Mouse (Mus musculus): Measurements from ENCODE around the gene Habp2. TPM values are rescaled to one million over a fixed set of nuclear protein-coding genes. Genes with fewer than 3 reads are reported as not detected.

The Habp2 gene
- total RNA-seq, 2 experiments from 2014 or later, result not detected

DNA sequence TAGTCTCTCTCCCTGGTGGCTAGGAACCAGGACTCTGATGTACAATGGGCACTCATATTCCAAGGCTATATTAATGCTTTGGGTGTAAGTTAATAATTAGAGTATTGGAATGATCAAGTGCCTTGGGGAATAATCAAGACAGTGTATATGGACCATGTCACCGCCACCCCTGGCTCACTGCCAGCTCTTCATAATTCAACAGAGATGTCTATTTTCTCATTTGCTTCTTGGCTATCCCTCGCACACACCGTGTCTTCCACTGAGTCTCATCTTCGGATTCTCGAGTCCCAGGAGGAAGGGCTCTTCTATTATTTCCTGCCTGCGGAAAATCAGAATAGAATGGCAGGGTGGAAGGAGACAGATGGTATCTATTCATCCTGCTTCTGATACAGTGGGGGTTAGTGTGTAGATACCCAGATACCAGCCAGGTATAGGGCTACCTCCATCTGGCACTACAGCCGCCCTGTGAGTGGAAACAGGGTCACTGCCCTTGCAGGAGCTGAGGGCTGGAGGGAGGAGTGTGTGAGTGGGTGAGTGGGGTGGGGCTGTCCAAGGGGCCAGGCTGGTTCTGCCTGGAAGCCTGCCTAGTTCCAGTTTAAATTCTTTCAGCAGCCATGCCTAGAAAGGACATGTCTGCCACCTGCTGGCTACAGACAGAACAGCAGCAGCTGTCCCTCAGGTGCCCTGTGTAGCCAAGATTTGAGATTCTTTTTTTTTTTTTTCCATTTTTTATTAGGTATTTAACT is 7.9 kb downstream of the Habp2 start:
- peak; percentile 89 for ATAC-seq (replicated peaks; ENCODE audit: poor library complexity)

DNA sequence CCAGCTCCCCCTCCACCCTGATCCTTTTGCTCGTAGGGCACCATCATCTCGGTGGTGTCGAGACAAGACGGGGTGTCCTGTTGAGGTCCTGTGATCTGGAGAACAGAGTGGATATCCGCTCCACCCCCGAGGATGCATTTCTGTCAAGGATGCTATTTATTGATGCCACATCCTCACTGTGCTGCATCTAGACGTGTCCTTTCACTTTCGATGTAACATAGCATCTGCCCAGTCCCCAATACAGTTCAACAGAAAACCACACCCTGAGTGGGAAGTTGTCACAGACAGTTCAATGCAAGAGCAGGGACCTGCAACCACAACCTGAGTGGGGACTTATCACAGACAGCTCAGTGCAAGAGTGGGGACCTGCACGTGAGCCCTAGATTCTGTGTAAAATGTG is 9.7 kb downstream of the Habp2 start:
- ATAC-seq (replicated peaks; ENCODE audit: poor library complexity), result no peak

DNA sequence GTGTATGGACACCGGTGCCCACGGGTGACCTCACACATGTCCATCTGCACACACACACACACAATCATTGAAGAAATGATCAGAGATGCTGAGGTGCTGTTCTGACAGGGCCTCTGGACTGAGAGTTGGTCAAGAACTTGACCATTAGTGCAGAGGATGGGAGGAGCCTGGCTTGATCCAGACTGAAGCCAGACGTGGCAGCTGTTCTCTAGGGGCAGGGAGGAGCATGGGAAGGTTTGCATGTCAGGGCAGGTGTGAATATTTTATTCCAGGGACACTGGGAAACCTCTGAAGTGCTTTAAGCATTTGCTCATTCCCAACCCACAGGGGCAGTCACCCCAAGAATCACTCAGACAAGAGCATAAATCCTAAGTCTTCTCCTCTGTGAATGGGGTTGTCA is 10.3 kb downstream of the Habp2 start:
- no peak for ATAC-seq (replicated peaks; ENCODE audit: poor library complexity)

DNA sequence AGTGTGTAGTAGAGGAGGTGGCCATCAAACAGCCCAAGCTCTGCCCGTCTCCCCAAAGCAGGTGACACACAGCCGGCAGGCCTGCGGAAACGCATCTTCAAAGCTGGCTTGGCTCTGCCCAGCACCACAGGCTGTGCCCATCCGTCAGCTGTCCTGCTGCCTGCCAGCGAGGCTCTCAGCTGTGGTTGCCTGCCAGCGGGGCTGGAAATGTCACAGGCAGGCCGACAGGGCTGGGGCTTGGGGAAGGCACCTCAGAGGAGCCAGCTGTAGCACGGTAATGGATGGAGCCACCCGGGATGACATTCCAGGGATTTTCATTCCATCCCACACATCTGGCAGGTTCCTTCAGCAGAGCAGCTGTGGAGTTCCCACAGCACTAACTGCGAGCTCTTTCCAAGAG is 13.9 kb downstream of the Habp2 start:
- ATAC-seq (replicated peaks; ENCODE audit: poor library complexity), result no peak

DNA sequence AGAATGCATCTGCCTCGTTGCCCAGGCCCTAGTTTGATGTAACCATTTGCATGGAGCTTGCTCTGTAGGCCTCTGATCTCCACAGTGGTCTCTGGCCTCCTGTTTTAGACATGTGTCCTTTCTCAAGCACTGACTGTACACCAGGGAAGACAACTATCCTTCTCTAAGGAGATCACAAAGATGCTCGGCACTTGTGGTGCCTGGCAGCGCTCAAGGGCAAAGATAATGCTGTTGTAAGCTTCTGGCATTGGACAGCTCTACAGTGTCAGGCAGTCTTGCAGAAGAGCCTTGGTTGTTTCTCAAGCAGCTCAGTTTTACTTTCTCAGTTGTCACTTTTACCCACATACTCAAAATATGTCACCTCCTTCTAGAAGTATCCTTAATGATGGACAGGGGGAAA is 29.6 kb downstream of the Habp2 start:
- no peak for ATAC-seq (replicated peaks; ENCODE audit: poor library complexity)

DNA sequence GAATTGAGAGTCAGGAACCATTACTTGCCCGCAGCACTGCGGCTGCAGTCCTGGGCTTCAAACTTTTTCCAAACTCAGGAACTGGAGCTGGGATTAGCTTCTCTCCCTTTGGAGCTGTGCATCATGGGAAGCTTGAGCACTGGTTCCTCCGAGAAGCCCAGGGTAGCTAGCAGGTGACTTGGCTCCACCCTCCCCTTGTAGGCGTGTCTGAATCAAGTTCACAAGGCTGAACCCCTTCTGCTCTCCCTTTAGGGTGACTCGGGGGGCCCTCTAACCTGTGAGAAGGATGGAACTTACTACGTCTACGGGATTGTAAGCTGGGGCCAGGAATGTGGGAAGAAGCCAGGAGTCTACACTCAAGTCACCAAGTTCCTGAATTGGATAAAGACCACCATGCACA is 32.3 kb downstream of the Habp2 start:
- ATAC-seq (replicated peaks; ENCODE audit: poor library complexity), result no peak

DNA sequence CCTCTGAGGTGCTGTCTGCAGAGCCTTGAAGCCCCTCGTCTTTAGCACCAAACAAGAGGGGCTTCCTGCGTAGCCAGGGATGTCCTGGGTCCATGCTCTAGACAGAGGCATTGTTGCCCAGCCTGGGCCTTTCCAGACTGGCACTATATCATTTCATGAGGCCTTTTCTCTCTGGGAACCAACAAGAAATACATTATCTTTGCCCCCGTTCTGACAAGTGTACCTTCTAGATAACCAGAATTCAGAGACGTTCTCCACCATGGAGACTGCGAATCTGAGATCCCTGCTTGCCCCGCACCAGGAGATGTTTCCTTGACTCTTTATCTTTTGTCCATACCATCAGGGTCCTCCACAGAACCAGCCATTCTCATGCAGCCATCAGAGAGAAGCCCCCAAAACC is 32.7 kb downstream of the Habp2 start:
- peak; percentile 52 for ATAC-seq (replicated peaks; ENCODE audit: poor library complexity)

DNA sequence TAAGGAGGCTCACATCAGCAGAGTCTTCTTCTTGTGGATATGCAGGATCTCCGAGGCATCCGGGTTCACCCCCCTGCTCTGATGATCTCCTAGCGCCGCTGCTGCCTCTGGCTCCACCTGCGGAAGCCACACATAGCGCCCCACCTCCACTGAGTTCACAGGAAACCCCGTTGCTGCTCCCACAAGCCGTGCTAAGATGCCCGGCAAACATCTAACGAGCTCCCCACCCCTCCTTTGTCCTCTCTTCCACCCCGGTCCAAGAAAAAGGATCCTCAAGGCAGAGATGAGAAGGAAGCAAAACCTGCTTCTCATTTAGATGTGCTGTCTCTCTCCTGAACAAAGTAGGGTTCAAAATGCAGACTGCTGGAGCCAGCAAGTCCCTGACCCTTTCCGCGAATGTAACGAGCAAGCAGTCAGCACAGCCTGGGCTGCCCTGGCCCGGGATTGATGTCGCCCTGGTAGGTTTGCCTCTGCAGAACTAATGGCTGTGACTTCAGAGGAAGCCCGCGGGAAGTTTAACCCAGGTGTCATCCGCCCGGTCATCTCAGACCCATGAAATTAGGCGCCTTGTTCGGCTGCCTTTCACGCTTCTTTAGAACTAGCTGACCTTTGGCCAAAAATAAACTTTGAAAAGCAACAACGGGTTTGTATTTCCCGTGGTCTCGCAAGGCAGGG is 33.4 kb downstream of the Habp2 start:
- peak; percentile 37; the same call in 1 of the 2 replicates for ATAC-seq (replicated peaks; ENCODE audit: poor library complexity)

DNA sequence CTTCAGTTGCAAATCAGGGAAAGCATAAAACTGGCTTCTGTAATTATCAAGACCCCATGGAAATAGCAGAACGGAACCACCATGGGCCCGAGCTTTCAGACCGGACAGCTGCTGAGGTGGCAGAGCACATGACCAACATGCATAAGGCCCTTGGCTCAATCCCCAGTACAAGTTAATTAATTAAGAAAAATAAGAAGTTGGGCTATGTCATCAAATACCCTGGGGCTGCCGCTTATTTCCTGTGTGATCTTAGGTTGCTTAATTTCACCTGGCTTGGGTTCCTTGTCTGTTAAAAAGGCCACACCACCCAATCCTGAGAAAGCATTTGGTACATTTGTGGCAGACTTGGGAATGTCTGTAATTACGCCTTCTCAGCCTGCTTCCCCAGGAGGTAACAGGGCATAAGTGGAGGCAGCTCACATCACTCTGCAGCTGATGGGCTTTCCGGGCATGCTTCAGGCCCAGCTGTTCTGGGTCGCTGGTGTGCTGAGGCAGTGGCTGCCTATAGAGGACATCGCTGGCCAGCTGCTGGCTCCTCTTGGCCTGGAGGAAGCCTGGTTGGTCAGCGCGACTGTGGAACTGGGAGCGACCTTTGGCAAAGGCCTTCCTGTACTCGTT is 34.5 kb downstream of the Habp2 start:
- no peak for ATAC-seq (replicated peaks; ENCODE audit: poor library complexity)

DNA sequence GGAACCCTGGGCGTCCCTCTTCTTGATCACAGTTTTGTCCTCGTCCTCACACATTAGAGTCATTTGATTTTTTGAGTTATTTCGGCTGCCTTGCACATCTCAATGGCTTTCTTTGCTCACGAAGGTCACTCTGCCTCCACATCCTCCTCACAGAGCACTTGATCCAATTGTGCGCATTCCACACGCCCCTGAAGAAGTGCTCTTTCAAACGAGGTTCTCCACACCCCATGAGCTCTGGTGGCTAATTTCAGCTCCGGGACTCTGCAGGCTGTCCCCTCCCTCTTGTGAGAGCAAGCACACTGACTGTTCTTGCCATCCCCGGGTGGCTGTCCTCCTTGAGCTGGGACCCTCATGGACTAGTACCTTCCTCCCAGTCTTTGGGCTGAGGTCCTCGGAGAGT is 38.7 kb downstream of the Habp2 start:
- ATAC-seq (replicated peaks; ENCODE audit: poor library complexity), result no peak

DNA sequence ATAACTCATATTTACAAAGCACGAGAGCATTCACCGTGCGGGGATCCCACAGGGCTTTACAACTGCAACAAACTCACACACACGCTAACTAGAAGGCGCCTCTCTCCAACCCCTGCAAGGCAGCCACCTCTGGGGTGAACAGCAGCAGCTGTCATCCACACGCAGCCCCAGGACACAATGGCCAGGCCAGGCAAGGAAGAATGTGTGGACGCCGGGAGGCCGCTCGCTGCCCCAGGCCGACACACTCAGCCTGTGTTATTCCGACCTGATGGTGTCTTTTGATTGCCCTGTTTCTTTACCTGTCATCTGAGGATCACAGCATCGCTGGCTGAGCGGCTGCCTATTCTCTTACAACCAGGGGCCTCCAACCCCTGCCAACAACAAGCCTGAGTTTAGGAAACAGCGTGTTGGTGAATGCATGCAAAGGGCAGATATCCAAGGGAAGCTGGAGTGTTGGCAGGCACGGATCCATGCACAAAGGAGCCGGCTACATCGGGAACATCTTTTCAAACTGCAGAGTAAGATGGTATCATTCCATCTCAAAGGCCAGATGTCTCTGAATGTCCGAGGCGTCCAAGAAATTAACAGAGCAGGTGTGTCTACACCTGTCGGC is 39.4 kb downstream of the Habp2 start:
- no peak for ATAC-seq (replicated peaks; ENCODE audit: poor library complexity)

DNA sequence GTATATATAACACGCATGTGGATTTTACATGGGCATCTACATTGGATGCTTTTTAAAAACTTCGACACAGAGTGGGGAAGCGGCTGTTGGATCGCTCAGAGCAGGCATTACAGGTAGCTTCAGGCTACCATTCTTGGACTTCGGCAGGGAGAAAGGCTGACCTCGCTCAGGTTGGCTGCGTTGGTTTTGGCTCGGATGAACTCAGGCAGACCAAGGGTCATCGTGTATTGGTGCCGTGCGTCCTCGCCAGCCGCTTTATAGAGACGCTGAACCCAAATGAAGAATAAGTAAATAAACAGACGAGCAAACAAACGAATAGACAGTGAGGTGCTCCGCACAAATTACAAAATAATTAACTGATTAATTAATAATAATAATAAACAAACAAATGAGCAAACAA is 49.4 kb downstream of the Habp2 start:
- no peak for ATAC-seq (replicated peaks; ENCODE audit: poor library complexity)

DNA sequence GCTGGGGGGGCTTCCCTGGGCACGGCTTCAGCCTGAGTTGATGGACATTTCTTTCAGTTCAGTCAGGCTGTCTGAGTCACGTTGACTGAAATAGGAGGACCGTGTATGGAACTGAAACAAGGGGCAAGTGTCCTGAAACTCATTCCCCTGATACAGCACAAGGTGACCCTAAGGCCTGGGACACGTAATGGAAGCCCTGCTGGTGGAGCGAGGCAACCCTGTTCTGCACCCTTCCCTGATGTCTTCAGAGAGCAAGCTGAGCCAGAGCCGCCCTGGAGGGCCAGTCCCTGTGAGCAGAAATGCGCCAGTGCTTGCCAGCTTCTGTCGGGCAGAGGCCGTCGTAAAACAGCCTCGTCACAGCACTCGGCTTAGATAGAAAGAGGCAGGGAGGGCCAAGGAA is 49.9 kb downstream of the Habp2 start:
- ATAC-seq (replicated peaks; ENCODE audit: poor library complexity), result no peak

DNA sequence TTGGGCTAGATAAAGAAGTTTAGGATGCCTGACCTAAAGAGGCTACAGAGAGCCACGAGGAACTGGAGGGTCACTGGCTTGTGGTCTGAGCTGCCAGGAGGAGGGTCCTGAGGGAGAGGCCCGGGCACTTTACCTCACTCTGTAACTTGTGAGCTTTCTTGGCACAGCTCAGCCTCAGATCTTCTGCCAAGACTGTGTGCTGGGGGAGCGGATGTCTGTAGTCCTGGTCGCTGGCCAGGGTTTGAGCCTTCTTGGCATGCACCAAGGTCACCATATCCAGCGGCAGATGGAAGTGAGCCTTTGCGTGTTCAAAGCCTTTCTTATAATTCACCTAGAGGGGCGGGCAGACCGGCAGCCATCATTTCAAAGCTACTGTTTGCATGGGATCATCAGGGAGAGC is 55.1 kb downstream of the Habp2 start:
- ATAC-seq (replicated peaks; ENCODE audit: poor library complexity), result no peak

DNA sequence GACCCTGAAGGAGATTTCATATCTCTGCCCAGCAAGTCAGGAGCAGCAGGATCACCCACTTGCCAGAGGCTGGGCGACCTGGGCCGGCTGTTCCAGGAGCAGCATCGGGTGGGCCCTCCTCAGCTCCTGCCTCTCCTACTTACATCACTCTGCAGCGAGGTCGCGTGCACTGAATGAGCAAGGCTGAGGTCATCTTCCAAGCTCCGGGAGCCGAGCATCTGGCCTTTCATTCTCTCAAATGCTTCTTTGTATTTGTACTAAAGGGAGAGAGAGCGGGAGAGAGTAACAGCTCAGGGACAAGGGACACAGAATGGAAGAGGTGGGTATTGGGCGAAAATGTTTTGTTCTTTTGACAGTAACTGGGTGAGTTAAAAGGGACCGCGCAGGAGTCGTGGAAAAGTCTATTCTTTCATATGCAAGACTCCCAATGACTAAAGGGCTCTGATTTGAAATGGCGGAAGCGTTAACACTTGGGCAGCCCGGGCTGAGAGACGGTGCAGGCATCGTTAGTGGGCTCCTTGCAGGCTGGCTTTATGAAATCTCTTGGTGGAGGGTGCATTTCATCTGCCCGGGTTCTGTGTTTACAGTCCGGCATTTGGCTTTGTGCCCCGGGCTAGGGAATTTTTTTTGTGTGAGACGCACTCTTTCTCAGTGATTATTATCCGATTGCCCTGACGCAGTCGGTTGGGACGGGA is 57.1 kb downstream of the Habp2 start:
- no peak for ATAC-seq (replicated peaks; ENCODE audit: poor library complexity)

DNA sequence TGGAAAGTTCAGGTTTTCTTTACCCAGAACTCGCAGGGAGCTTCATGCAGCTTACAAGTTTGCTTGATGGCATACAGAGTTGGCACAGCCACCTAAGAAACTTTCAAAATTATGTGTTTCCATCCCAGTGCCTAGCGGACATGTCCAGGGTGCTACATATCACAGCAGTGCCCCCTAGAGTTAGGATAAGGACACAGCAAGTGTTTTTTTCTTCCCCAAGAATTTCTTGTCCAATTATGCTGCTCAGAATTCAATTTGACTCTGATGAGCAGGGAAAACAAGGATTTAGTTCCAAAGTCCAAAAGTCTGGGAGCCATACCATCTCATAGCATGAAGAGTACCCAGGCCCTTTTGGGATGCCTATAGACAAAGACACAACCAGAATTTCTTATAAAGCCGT is 59.1 kb downstream of the Habp2 start:
- ATAC-seq (replicated peaks; ENCODE audit: poor library complexity), result peak; percentile 72

DNA sequence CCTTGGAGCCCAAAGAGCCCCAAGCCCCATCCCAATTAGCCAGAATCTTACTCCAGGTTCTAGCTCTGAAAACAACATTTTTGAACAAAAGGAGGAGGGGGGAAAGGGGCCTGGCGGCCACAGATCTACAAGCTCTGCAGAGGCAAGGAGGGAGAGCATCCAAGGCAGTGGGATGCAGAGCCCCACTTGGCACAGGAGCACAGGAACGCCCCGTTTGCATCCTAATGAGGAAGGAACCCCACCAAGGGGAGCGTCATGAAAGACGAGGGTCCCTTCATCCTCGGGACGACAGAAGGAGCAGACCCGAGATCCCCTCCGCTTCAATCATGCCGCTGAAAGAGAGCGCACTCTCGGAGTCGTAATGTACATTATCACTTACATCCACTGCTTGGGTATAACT is 59.8 kb downstream of the Habp2 start:
- ATAC-seq (replicated peaks; ENCODE audit: poor library complexity), result no peak

DNA sequence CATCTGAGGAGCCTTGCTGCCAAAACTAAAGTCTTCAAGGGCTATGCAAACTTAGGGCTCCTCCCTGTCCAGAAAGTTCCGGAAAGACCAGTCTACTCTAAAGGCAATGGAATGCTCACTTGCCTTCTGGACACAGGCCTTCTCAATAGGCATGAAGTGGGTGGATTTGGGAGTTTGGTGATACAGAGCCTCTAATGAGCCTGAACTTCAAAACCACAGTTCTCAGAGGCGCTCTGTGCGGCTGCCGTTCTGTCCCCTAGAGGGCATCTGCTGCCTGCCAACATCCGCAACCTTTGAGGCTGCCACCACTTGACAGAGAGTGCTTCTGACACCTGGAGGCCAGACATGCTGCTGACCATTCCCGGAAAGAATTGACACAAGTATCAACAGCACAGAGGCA is 62.4 kb downstream of the Habp2 start:
- ATAC-seq (replicated peaks; ENCODE audit: poor library complexity), result peak; percentile 83

DNA sequence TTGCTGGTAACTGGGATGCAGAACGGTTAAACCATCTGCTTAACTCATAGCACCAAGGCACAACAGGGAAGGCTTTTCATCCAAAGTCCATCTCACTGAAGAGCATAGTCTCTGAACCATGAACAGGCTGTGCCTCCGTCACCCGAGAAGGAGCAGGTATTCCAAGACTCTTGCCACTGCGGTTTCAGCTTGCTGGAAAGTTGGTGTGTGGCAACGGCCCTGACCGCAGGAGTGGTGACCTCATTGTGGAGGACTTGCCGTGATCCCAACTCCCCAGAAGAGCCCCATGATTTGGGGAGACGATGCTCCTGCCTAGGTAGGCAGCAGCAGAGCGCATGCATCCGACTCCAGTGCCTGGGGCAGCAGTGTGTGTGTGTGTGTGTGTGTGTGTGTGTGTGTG is 66.8 kb downstream of the Habp2 start:
- no peak for ATAC-seq (replicated peaks; ENCODE audit: poor library complexity)

DNA sequence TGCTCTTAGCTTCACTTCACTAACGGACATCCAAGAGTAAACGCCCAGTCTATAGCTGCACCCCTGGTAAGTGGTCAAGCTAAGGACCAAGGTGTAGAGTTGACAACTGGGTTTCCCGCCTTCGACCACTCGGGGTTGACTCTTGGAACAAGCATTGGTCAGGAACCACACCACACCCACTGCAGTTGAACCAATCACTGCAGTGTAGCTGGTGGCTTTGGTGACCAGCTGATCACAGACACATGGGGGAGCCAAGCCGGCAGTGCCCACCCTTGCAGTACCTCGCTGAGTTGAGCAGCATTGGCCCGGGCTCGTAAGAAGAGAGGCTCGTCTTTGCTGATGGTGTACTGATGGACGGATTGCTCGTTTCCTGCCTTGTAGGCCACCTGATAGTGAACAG is 68.3 kb downstream of the Habp2 start:
- no peak for ATAC-seq (replicated peaks; ENCODE audit: poor library complexity)

Measured in megakaryocyte progenitor cell, adult 5-6 weeks (primary cell).